Mouse (Mus musculus) macrophage (primary cell): ENCODE results near the gene Lmo3. TPM values are rescaled to one million over a fixed set of nuclear protein-coding genes. Genes with fewer than 3 reads are reported as not detected.

Source experiments
- H3K27ac ChIP-seq: fragments of 350-480 bp; formaldehyde crosslinking; 2 replicates; pipeline ENCODE4 v1.9.0; 2021
- H3K36me3 ChIP-seq: fragments of 350-480 bp; formaldehyde crosslinking; 2 replicates; pipeline ENCODE4 v1.9.0; 2021; ENCODE audit errors: inconsistent target
- H3K4me3 ChIP-seq: fragments of 350-480 bp; formaldehyde crosslinking; 2 replicates; pipeline ENCODE4 v1.9.0; 2021; ENCODE audit errors: inconsistent target
- H3K79me2 ChIP-seq: fragments of 350-480 bp; formaldehyde crosslinking; 2 replicates; pipeline ENCODE4 v1.9.0; 2021; ENCODE audit errors: inconsistent target
- WGBS: methylation state at CpG from one replicate; pipeline ENCODE4 v1.1.7; 2026; ENCODE audit warnings: inconsistent platforms; ENCODE audit not compliant: missing documents; 5-methylcytosine and 5-hydroxymethylcytosine counted together
- polyA plus RNA-seq: library from polyadenylated mRNA; stranded (reverse); fragments of 250-400 nt; gene quantifications from 3 replicates; pipeline ENCODE4 v1.2.4, GENCODE M21; 2018; ENCODE audit warnings: inconsistent platforms
- total RNA-seq, 78 experiments: library from RNA; depleted of rRNA; stranded (reverse); fragments of 250-400 nt; gene quantifications; 1 replicate in 9 of 78; 2 replicates in 24 of 78; 3 replicates in 43 of 78; 4 replicates in 2 of 78; pipeline ENCODE4 v1.2.4; 2018; ENCODE audit warnings: inconsistent platforms in 56 of 78

Gene Lmo3
- not detected for total RNA-seq (2018; cell fraction: chromatin; rRNA removed)
- not detected for total RNA-seq (2018; cell fraction: cytosol; rRNA removed)
- not detected for total RNA-seq (2018; cell fraction: nucleus; rRNA removed)
- not detected in 3 replicates for polyA plus RNA-seq

DNA sequence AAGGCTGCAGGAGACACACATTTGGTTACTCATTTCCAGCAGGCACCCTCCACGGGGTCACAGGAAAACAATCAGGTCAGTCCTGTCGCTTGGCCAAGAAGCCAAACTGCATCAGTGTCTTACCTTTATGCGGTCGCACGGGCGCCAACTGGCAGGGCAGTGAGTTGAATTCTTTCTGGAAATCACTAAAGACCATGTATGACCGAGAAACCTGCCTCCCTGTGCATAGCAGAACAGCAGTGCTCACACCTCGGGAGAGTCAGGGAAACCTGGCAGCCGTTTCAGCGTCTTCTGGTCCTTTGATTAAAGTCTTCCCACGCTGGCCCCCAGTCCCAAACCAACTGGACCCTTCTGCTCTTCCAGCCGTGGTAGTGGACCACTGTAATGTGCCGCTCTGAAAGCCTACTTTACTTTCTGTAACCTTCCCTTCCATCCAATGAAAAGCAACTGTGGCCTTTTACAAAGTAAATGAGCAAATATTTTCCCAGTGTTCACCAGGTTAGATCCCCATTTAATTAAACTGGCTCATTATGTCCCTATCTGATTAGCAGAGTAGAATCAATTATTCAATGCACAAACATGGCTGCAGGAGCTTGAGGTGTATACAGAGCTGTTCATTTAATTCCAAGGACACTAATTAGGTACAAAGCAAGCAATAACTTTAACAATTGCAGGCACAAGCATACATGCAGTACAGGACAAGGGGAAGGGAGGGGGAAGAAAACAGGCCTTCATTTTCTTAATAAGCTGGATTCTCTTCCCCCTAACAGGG, at the start of gene Lmo3:
TSS of gene Lmo3 (minus strand) at position 235 of the 772 bp plus-strand sequence.
- H3K79me2 ChIP-seq = no peaks in the 10 kb centered on the region
- H3K4me3 ChIP-seq = no peak within 1 kb of the TSS
- no peak within 1 kb of the TSS for H3K27ac ChIP-seq
- no peaks in the 10 kb centered on the region for H3K36me3 ChIP-seq
- WGBS = 79% methylated on average over 13 of the region's 13 CpGs

DNA sequence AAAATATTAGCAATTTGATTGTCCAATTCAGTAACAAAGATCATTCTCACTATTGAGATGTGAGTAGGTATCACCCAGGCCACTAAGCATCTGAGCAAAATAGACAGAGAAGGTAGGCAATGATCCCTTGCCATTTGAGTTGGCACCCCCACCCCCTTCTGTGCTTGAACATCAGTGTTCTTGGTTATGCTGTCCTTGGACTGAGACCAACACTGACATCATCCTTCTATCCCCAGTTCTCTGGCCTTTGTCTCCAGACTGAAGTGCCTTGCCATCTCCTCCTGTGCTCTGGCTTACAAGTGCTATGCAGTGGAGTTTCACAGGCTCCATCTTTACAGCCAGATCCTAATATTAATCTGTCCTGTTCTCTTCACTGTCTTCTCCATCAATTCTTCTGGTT, 39.0 kb upstream of the Lmo3 start:
- Histone ChIP-seq H3K36me3 (no peaks in the 10 kb centered on the region), H3K4me3 (no peak overlapping the region), H3K27ac (no peak overlapping the region), H3K79me2 (no peaks in the 10 kb centered on the region)

DNA sequence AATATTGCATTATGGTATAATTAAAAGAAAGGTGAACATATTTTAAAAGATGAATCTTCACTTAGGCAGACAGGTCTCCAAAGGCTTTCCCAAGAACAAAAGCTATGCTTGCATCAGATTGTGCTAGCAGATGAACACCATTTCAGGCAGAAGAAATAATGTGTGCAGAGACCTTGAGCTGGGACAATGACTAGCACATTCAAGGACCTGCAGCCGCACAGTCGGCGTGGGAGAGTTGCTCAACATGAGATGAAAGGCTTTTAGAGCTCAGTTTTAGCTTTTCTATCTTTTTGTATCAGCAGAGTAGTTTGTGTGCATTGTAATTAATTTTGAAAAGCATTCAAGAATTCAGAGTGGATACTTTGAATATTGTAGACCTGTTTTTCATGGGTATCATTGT, 36.6 kb upstream of the Lmo3 start:
- 70% methylated on average over 3 of the region's 3 CpGs for WGBS
- H3K79me2 ChIP-seq = no peaks in the 10 kb centered on the region
- no peak overlapping the region for H3K4me3 ChIP-seq
- H3K27ac ChIP-seq = no peak overlapping the region
- H3K36me3 ChIP-seq = no peaks in the 10 kb centered on the region

DNA sequence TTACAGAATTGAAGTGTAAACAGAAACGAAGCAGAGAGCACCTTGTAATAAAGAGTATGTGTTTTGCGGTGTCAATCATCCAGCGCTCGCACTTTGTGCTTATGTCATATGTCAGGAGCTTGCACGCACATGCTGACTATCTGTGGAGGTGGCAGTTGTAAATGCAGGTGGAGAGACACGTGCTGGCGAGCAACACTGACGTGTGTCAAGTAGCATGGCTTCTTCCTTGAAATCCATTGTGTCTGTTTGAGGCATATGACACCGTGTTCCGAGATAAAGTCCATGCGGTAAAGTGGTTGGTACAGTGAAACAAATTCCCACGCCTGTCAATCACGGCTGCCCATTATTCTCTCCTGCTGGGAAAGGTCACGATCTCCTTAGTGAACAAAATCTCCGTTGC, 15.2 kb upstream of the Lmo3 start:
- H3K36me3 ChIP-seq = no peaks in the 10 kb centered on the region
- H3K79me2 ChIP-seq = no peaks in the 10 kb centered on the region
- H3K27ac ChIP-seq = no peak overlapping the region
- H3K4me3 ChIP-seq = no peak overlapping the region
- 88% methylated on average over 15 of the region's 15 CpGs for WGBS

DNA sequence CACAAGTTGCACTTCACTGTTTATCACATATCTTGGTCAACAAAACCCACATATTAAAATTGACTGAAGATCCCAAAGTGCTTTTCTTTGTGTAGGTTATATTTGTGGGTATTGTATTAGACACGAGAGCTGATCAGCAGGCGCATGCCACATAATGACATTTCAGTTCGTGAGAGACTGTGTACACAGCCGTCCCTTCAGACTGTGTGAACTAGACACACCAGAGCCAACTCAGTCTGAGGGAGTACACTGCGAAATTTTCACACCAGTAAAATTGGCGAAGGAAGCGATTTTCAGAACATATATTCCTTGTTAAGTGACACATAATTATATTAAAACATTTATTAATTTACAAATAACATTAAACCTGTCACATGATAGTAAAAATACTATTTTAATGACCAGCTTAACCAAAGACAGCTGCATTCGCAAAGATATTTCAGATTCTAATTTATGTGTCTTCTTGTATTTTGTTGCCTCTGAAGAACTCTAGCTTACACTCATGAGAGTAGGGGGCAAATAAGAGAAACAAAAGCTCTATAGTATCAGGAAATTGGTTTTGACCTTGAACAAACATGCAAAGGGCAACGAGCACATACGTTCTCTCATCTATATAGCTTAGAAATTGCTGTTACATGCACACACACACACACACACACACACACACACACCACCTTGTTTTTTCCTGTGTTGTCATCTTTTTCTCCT, 14.4 kb upstream of the Lmo3 start:
- H3K36me3 ChIP-seq = no peaks in the 10 kb centered on the region
- no peak overlapping the region for H3K4me3 ChIP-seq
- H3K27ac ChIP-seq = no peak overlapping the region
- H3K79me2 ChIP-seq = no peaks in the 10 kb centered on the region
- WGBS = 77% methylated on average over 10 of the region's 10 CpGs

DNA sequence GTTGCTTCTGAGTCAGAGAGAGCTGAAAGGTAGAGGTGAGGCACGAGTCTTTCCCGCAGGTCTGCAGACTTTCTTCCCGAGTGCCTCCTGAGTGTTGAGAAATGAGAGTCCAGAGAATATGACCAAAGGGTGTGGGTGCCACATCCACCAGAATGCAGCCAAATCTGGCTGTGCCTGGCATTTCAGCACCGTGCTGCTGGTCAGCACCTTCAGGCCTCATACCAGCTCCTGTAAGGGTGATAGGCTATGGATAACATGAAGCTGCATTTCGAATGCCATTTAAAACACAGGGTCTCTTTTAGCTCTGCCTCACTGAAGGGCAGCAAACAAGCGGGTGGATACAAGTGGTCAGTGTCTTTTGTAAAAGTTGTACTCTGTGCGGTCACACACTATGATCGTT, 1.5 kb upstream of the Lmo3 start:
- H3K27ac ChIP-seq = no peak overlapping the region
- H3K79me2 ChIP-seq = no peaks in the 10 kb centered on the region
- 66% methylated on average over 7 of the region's 8 CpGs for WGBS
- no peaks in the 10 kb centered on the region for H3K36me3 ChIP-seq
- no peak overlapping the region for H3K4me3 ChIP-seq

DNA sequence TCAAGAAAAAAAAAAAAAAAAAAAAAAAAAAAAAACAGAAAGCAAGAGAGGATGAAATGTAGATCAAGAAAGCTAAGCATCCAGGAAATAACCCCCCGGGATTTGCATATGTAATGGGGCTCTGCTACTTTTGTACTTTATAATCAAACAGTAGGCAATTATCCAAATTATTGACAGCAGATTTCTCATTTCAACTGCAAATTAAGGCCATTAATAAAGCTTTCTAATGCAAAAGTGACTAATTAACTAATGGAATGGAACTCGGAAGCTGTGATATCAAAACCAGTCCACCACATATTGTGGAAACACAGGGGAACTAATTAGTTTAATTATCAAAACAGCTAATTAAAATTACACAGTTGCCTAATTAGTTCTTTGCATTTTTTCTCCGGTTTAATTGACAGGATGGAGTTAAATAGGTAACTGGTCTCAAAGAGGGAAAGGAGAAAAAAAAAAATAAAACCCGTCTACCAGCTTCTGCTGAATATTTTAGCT, 785 bp upstream of the Lmo3 start:
- WGBS = 78% methylated on average over 4 of the region's 4 CpGs
- Histone ChIP-seq H3K36me3 (no peaks in the 10 kb centered on the region), H3K79me2 (no peaks in the 10 kb centered on the region), H3K4me3 (no peak overlapping the region), H3K27ac (no peak overlapping the region)

DNA sequence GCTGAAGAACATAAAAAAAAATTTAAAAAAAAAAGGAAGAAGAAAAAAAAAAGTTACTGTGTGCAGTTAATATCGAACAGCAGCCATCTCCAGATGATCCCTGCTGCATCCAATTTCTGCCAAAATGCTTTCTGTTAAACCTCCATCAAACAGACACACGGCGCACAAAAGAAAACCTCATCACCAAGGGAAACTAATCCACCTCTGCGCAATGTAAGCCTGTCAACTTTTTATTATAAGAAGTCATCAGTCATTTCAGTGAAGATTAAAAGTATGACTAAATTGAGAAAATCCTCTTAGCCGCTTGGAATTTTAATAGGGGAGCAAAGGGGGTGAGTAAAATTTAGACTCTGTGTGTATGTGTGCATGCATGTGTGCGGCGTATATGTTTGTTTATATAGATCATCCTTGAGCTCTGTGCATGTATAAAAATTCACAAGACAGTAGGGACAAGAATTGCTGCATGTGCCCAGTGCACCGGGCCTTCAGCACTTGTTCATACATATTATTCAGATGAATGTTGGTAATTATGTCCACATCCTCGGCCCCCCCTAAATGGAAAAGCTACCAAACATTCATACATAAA, 1.2 kb downstream of the Lmo3 start:
- Histone ChIP-seq H3K27ac (no peak overlapping the region), H3K36me3 (no peaks in the 10 kb centered on the region), H3K79me2 (no peaks in the 10 kb centered on the region), H3K4me3 (no peak overlapping the region)
- 89% methylated on average over 9 of the region's 9 CpGs for WGBS

DNA sequence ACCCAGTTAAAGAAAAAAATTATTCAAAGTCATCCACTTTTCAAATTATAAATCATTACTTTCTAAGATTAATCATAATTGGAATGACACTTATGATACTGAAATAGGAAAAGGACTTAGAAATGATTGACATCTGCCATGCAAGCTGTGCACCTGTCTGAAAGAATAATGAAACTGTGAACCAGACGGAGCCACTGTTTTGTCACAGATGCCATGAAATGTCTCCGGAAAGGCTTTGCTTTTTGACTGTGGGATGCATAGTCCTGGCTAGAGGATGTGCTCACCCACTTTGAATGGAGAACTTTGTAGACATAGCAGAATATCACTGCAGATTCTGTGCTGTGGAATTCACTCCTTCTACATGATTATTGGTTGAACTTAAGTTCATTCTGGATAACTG, 18.4 kb downstream of the Lmo3 start:
- 98% methylated on average over 2 of the region's 2 CpGs for whole genome bisulfite sequencing
- Histone ChIP-seq H3K27ac (no peak overlapping the region), H3K36me3 (no peaks in the 10 kb centered on the region), H3K79me2 (no peaks in the 10 kb centered on the region), H3K4me3 (no peak overlapping the region)

DNA sequence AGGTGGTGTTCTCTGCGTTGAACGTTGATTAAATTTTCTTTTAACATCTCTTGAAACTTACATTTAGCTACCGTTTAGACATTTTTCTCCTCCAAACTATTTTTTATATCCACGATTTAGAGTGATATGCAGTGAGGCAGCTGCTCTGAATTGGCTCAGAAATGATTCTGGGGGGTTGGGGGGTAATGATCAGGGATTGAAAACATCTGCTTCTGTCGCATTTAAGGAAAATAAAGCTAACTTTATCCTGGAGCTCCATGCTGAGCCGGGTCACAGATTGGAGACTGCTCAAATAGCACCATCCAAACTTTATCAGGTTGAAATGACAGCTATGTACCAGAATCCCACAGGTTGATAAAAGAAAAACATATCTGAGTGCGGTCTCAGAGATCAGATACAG, 29.6 kb downstream of the Lmo3 start:
- H3K27ac ChIP-seq = no peak overlapping the region
- 76% methylated on average over 7 of the region's 7 CpGs for WGBS

DNA sequence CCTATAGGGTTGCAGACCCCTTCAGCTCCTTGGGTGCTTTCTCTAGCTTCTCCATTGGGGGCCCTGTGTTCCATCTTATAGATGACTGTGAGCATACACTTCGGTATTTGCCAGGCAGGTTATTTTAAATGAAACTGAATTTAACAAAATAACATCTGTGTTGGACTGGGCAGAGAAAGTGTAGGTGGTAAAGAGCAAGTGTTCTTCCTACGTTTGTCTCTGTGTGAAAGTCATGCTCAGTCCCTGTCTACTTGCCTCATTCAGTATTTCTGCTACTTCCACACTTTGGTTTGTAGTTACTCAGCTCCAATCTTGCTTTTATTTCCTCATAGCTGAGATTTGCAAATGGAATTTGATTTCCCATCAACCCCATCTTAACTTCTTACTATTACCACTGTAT, 46.9 kb downstream of the Lmo3 start:
- Histone ChIP-seq H3K4me3 (no peak overlapping the region), H3K27ac (no peak overlapping the region), H3K36me3 (no peaks in the 10 kb centered on the region), H3K79me2 (no peaks in the 10 kb centered on the region)
- WGBS = 49% methylated on average over 2 of the region's 2 CpGs

More for the DNA sequence above, 29.6 kb downstream of the Lmo3 start:
- no peaks in the 10 kb centered on the region for H3K36me3 ChIP-seq
- no peaks in the 10 kb centered on the region for H3K79me2 ChIP-seq
- no peak overlapping the region for H3K4me3 ChIP-seq

DNA sequence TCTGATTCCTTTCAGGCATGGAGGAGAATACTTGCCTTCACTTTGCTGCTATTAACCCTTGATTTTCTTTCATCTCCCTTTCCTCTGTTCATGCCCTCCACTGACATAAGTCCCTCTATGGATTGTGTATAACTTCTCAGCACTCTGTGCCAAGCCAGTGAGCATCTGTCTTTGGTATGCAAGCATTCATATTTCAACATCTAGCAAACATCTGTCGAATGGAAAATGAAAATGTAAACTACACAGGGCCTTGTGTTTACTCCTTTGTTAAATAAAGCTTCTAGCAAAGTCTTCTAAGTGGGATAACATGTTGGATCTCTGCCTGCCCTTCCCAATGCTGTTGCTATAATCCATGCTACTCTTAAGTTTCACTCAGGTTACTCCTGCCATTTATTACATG, 75.1 kb downstream of the Lmo3 start:
- H3K4me3 ChIP-seq = no peak overlapping the region
- no peak overlapping the region for H3K27ac ChIP-seq
- H3K36me3 ChIP-seq = no peaks in the 10 kb centered on the region
- no peaks in the 10 kb centered on the region for H3K79me2 ChIP-seq
- WGBS = 50% methylated on average over 1 of the region's 1 CpGs

DNA sequence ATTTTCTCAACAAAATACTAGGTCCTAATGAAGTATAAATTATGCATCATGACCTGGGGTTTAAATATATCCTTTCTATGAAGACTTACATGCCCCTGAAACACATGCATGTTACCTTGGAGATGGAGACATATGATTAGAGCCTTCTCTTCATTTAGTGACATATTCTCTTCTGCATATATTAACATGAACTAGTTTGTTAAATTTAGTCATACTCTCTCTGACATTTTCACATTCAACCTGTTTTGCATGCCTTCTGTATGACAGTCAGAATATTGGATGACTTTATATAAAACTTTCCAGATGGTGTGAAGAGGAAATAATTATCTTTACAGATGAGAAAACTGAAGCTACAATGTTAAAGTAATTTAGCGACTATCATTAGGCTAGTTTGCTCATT, 77.8 kb downstream of the Lmo3 start:
- H3K36me3 ChIP-seq = no peaks in the 10 kb centered on the region
- 91% methylated on average over 1 of the region's 1 CpGs for WGBS
- H3K79me2 ChIP-seq = no peaks in the 10 kb centered on the region
- H3K4me3 ChIP-seq = no peak overlapping the region
- H3K27ac ChIP-seq = no peak overlapping the region

DNA sequence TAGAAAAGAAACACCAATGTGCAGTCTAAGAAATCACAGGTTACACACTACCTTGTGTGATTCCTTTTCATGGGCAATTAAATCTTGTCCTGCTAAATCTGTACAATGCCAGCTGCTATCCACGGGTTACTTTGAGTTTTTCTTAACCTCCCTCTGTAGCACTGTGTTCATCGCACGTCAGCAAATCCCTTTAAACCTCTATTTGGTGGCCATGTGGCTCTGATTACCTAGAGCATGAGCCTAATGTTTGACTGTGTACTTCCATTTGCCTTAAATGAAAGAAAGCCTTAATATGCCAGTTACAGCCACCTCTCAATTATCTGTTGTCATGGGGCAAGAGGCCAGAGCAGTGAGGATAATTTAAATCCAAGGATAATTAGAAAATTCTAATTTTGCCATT, 98.9 kb downstream of the Lmo3 start:
- no peak overlapping the region for H3K27ac ChIP-seq
- no peaks in the 10 kb centered on the region for H3K79me2 ChIP-seq
- no peaks in the 10 kb centered on the region for H3K36me3 ChIP-seq
- no peak overlapping the region for H3K4me3 ChIP-seq
- 89% methylated on average over 3 of the region's 3 CpGs for WGBS

DNA sequence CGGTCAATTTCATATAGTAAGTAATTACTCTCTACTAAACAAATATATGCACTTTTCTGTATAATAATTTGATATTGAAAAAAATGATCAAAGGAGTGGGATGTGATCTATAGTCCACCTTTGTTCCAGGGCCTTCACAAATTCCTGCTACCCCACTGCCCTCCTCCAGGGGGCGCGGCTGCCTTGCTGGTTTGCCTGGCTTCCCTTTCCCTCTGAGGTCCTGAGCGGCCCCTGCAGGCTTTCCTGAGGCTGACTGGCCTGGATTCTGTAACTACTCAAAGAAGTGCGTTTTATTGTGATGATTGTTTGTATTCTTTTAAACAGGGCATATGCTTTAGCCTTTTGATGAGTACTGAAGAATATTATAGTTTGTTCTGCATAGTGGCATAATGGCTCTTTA, 104.2 kb downstream of the Lmo3 start:
- Histone ChIP-seq H3K79me2 (no peaks in the 10 kb centered on the region), H3K27ac (no peak overlapping the region), H3K36me3 (no peaks in the 10 kb centered on the region), H3K4me3 (no peak overlapping the region)
- 17% methylated on average over 5 of the region's 5 CpGs for WGBS
